Mouse (Mus musculus) layer of hippocampus, adult 8-10 months (tissue): ENCODE data around the gene Bpifa6. TPM values are rescaled to one million over a fixed set of nuclear protein-coding genes. Genes with fewer than 3 reads are reported as not detected.
"Not testable (repeated sequence)": the region's sequence is repeated elsewhere in the genome, so short reads cannot be mapped to it uniquely, and the experiment has no call there.

Source experiments
- DNase-seq, 2 experiments: peaks; one replicate each; pipeline ENCODE4 v3.0.0; 2022; ENCODE audit warnings: low spot score in 2 of 2
- total RNA-seq, 4 experiments: library from RNA; stranded (reverse); gene quantifications; 2 replicates each; pipeline ENCODE4 v1.2.4; 2022

Bpifa6 gene
- not detected for total RNA-seq

- DNase-seq, result no peak
Measured at GRCm38 (mm10) chr2:153974582-153974981, at the start of gene Bpifa6. Bpifa6 (plus strand) TSS chr2:153974945.

GRCm38 (mm10) chr2:153929871-153930413 lies 44.8 kb upstream of the Bpifa6 start:
- peak in 1 of 2 experiments; percentile 24 for DNase-seq

- DNase-seq, result peak in 1 of 2 experiments; percentile 19
Measured at GRCm38 (mm10) chr2:153931125-153931524, 43.6 kb upstream of the Bpifa6 start.

- DNase-seq, result no peak
Measured at GRCm38 (mm10) chr2:153933311-153933710, 41.4 kb upstream of the Bpifa6 start.

DNA sequence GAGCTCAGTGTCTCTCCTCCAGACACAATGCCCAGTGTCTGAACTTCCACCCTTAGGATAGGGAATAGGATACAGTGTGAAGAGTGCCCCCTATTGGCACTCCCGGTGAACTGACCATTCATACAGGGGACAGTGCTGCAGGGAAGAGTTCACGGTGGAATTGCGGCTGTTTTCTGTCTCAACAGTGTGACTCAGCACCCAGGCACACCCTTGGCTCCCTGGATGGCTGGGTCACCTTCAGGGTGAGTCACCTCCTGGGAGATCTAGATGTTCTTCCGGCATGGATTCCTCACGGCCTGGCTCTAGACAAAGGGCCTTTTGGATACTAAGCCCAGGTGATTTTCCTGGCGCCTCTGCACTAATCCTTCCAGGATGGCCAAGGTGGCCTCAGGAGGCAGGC lies 39.4 kb upstream of the Bpifa6 start:
- DNase-seq, result no peak

GRCm38 (mm10) chr2:153937843-153938242 lies 36.9 kb upstream of the Bpifa6 start, which contains the start of gene Bpifb4:
Bpifb4 (plus strand) TSS chr2:153938212.
- no peak for DNase-seq

- DNase-seq, result peak in 1 of 2 experiments; percentile 67
Measured at GRCm38 (mm10) chr2:153943537-153943936, 31.2 kb upstream of the Bpifa6 start.

DNA sequence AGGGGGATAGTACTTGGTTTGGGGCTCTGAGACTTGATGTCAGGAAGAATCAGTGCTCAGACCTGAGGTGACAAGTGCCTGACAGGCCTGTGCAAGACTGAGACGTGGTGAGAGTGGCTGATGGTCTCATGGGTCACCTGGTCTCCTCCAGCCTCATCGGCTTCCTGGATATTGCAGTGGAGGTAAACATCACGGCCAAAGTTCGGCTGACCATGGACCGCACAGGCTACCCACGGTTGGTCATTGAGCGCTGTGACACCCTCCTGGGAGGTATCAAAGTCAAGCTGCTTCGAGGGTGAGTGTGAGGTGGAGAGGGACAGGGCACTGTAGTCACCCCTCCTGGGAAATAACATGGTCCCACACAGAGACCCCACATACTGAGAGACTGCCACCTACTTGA lies 30.2 kb upstream of the Bpifa6 start:
- no peak for DNase-seq

DNA sequence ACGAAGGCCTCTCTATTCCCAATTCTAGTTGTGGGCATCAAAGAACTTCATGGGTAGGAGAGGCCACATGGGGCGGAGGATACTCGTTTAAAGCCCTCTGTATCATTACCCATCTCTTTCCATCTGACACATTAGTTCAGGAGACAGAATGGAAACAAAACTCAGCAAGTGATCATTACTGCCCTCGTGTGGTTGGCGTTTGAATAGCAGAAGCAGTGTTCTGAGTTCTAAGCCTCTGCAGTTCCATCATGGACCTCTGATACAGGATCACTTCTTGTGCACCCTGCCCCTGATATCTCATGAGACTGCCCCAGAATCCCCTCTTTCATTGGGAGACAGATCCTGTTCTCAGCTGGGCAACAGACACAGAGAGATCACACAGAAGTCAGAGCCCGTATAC lies 21.8 kb upstream of the Bpifa6 start:
- DNase-seq, result peak in 1 of 2 experiments; percentile 82

- peak in 1 of 2 experiments; percentile 17 for DNase-seq
Measured at GRCm38 (mm10) chr2:153953836-153954235, 20.9 kb upstream of the Bpifa6 start.

DNA sequence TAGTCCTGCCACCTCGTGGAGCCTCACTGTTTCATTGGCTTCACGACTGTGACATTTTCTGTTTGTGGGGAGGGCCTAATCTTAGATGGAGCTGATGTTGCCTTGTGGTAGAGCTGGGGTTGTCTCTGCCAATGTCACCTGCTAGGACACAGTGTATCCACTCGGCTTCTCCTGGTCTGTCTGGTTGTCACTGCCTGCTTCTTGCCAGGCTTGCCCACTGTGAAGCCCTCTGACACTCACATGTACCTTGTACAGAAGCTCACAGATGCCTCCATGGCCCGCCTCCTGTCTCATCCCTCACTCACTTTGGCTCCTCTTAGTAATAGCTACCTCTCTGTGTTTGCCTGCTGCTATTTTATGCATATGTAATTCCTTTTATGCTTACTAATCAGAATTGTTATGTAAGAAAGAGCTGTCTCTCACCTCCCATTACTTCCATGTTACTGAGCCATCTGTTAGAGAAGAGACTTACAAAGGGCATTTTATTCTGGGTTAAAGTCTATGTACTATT lies 11.9 kb upstream of the Bpifa6 start:
- DNase-seq, result peak; percentile 19 to 21

DNA sequence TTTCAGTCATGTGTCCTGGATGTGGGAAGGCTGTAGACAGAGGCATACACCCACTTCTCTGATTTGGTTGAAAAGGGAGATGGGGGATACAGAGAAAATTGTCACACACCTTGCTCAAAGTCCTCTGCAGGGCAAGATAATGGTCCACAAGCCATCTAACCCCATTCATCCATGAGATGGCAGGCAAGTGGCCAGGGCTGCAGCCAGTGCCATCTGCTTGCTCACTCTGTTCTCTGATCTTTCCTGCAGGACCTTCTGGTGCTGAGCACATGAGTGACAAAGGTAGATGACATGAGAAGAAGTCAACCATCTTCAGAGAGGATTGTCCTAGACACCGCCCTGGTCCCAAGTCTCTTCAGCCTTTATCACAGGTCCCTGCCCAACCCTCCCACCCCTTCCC lies 11.4 kb upstream of the Bpifa6 start:
- DNase-seq, result no peak

DNA sequence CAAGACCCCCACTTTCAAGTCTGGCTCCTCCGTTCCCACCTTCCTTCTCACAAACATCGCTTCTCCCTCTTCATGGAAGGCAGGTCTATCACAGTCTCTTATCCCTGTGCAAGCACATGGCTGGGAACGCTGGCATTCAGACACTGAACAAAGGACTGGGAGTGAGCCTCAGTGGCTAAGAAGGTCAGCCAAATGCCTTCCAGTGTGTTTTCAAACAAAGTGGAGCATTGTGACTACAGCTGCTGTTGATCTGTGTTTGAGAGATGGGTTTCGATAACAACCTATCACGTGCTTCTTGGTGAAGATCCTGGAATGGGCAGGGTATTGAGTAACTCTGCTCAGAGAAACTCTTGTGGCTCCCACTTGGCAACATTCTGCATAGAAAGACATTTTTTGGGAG lies 4.5 kb upstream of the Bpifa6 start:
- DNase-seq, result peak; percentile 13 to 17

DNA sequence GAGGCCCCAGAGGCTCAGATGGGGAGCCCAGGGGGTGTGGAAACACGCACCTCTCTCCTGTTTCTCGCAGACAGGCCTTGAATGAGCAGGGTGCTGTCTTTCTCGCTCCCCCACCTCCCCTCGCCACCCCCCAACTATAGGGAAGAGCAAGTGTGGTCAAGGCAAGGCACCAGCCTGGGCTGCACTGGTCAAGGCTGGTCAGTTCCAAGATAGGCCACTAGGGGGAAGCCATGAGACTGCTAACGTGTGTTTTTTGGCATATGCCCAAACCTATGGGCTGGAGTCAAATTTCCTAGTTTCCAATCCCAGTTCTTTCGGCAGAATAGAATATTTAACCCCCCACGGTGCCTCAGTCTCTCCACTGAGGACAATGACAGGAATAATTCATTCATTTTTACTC lies 21.0 kb downstream of the Bpifa6 start:
- DNase-seq, result peak; percentile 42 to 78

- DNase-seq, result no peak
Measured at GRCm38 (mm10) chr2:154000501-154000900, 25.8 kb downstream of the Bpifa6 start.

DNA sequence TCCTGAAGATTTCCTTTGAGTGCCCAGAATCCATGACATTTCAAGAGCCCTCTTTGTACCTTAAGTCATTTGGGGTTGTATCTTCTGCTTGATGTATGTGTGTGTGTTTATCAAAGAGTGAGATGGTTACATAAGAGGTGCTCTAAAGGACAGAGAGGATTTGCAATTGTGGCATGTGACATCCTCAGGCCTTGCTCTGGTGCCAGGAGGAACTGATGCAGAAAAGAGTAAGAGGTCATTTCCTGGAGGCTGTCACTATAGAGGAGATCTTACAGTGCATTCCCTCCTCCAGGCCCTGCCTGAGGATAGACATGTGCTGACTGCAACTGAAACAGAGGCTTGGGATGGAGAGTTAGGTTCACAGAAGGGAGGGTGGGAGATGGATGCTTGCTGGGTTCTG lies 26.3 kb downstream of the Bpifa6 start:
- DNase-seq, result no peak

DNA sequence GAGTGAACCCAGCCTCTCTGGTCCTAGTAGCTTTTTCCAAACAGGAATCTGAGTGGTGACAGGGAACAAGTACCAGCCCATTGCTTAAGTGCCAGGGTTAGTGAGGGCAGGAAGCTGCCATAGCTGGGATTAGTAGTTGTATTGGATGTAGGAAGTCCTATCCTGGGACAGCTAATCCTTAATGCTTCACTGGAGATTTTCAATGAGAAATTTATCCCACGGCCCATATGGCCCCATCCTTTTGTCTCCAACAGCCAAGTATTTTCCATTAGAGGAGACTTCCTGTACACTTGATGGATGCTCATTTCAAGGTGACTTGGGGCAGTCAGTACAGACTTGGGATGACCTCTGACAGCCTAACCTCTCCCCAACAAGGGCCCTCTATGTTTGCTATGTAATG lies 29.7 kb downstream of the Bpifa6 start:
- DNase-seq, result no peak

DNA sequence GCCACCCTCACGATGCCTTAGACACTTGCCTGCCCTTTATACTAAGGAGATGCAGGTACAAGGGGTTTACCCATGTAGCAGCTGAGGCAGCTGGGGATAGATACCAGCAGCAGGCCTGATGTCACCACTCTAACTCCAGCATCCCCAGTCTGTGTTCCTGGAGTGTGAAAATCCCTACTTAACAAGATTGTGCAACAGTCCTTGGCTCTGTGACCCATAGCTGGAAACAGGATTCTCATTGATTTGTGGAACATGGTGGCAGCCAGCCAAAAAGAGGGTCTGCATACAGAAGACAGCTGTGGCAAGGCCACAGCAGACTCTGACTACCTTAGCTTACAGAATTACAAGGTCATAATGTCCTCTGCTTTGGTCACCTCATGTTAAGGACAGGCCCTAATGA lies 30.3 kb downstream of the Bpifa6 start:
- DNase-seq, result no peak

DNA sequence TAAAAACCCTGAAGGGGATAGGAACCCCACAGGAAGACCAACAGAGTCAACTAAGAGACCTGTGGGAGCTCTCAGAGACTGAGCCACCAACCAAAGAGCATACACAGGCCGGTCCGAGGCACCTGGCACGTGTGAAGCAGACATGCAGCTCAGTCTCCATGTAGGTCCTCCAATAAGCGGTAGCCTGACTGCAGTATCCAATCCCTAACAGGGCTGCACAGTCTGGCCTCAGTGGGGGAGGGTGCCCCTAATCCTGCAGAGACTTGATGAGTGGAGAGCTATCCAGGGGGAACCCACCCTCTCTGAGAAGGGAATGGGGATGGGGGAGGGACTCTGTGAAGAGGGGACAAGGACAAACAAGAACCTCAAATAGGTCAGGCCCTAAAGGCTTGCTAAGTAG lies 31.0 kb downstream of the Bpifa6 start:
- no peak for DNase-seq

GRCm38 (mm10) chr2:154006331-154006730 lies 31.6 kb downstream of the Bpifa6 start:
- DNase-seq, result no peak

DNA sequence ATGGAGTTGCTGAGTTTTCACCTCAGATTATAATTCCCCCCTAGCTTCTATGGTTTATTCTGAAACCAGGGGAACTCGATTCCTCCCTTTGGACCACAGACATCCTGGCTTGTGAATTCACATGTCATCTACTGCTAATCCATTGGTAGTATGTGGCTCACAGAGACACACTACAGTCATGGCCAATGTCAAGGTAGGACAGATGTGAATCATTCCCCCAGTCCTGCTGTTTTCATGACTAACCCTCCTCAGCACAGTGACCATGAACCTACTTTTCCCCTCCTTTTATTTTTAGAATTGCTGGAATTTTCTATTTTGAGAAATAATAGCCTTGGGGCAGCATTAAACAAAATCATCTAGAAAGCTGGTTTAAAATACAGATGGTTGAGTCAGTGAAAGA lies 32.6 kb downstream of the Bpifa6 start:
- no peak for DNase-seq

DNA sequence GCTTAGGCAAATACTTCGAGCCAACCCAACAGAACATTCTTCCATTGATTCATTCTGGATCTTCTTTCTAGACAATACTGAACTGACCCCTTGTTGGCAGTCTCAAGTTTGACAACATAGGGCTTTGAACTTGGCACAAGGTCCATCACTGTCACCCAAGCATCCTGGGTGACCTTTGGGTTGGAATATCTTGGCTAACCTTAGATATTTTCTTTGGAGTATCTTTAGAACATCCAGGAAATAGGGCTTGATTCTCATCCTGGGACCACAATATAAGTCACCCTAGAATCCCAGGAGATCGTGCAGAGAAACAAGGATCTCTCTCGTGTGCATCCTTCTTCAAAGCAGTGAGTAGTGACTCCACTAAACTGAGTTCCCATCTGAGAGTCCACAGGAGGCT lies 33.2 kb downstream of the Bpifa6 start, which contains the start of gene Bpifa2:
Bpifa2 (plus strand) TSS at position 301 of the 400 bp plus-strand sequence.
- no peak for DNase-seq

DNA sequence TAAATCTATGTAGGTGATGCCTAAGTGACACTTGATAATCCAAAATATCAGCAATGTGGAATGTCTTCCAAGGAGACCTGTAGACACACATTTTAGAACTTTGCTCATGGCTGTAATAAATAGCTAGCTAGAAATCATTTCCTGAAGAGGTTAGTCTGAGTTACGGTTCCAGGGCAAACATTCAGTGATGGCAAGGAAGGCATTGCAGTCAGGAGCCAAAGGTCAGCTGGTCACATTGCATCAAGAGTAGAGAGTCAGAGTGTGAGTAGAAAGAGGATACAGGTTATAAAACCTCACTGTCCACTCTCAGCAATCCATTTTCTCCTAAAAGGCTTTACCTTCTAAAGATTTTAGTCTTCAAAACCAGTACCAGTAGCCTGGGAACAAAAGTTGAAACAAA lies 43.2 kb downstream of the Bpifa6 start:
- no peak for DNase-seq

DNA sequence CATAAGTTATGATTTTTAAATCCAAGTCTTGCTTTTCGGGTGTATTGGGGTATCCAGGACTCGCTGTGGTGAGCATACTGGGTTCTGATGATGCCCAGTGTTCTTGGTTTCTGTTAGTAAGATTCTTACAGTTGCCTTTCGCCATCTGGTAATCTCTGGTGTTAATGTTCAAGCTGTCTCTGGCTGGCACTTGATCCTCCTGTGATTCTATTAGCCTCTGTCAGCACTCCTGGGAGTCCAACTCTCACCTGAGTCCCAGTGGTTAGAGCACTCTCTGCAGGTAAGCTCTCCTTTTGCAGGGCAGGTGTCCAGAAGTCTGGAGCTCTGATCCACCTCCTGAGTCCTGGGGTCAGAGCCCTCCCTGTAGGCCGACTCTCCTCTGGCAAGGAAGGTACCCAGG lies 49.9 kb downstream of the Bpifa6 start:
- DNase-seq, result not testable (repeated sequence)
